Mouse (Mus musculus): Measurements from ENCODE around the gene Mob2.

DNA sequence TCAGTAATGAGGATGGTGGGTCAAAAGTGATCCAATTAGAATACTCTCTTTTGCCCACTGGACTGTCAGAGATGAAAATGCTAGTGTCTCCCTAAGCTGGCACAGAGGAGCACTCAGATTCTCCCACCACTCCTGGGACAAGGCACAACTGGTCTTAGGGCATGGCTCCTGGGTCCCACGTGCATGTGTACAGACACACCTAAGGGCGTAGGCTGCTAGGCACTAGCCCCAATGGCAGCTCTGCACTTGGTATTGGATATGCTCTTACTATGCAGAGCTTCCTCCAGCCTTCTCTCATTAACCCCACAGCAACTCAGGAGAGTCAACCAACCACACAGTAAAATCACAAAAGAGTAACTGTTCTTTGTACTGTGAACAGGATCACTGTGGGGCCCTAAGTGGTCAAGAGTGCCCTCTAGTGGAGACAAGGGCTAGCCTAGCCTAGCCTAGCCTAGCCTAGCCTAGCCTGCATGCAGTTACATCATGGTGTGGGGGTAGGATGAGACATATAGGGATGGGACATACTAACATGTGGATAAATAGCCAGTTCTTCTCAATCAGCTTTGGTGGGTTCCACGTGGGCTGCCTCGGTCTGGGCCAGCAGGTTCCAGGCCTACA lies 23.2 kb downstream of the Mob2 start:
- TF ChIP-seq CTCF (IDR thresholded peaks at IDR 0.05; ENCODE audit: low read depth, low read length) (peak; percentile 90), EP300 (IDR thresholded peaks at IDR 0.05; ENCODE audit: insufficient read depth, low read depth, low read length) (no peak), POLR2A (IDR thresholded peaks at IDR 0.05; ENCODE audit: insufficient read depth, low read length) (no peak)
